Mouse (Mus musculus): ENCODE results near the gene Hepacam. TPM values are rescaled to one million over a fixed set of nuclear protein-coding genes. Genes with fewer than 3 reads are reported as not detected.

The Hepacam gene
- total and polyA plus RNA-seq, 2 experiments: not detected

DNA sequence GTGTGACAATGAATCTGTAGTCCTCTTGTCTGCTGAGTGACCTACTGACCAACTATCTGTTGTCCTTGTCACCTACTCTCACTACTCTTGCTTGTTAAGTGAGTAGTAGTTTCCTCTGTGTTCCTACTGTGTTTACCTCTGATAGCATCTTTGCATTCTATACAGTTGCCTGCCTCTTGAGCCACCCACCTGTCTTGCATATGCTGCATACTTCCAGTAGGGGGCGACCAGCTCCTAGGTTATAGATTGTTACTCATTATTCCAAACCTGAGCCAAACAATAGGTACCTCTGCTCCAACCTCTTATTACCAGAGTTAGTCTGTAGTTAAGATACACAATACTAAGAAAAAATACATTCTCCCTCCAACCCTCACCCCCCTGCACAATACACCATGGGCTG is 39.2 kb downstream of the Hepacam start:
- Histone ChIP-seq H3K36me3 (ENCODE audit: control insufficient read depth, insufficient read depth, low read length) (no peaks in the 10 kb centered on the region; the same call in 1 of the 2 replicates), H3K9ac (ENCODE audit: low read depth, low read length) (no peak overlapping the region), H3K27me3 (ENCODE audit: control insufficient read depth, insufficient read depth, low read length) (no peaks in the 10 kb centered on the region), H3K79me2 (ENCODE audit: control insufficient read depth, insufficient read depth, low read length) (no peaks in the 10 kb centered on the region), H3K4me3 (ENCODE audit: insufficient read depth, low read depth, low read length) (no peak overlapping the region), H3K4me1 (ENCODE audit: control insufficient read depth, insufficient read depth, low read length) (no peaks in the 10 kb centered on the region), H3K27ac (replicated peaks; ENCODE audit: insufficient read depth, low read depth, low read length) (no peak overlapping the region)
- TF ChIP-seq CTCF (IDR thresholded peaks at IDR 0.05; ENCODE audit: low read depth, low read length) (peak; percentile 65), POLR2A (IDR thresholded peaks at IDR 0.05; ENCODE audit: extremely low read depth, insufficient read depth, low read length) (no peak)
- DNase-seq (ENCODE audit: extremely low read depth, low read depth, low spot score): peak; percentile 29
- 3% methylated on average over 1 of the region's 1 CpGs for WGBS

DNA sequence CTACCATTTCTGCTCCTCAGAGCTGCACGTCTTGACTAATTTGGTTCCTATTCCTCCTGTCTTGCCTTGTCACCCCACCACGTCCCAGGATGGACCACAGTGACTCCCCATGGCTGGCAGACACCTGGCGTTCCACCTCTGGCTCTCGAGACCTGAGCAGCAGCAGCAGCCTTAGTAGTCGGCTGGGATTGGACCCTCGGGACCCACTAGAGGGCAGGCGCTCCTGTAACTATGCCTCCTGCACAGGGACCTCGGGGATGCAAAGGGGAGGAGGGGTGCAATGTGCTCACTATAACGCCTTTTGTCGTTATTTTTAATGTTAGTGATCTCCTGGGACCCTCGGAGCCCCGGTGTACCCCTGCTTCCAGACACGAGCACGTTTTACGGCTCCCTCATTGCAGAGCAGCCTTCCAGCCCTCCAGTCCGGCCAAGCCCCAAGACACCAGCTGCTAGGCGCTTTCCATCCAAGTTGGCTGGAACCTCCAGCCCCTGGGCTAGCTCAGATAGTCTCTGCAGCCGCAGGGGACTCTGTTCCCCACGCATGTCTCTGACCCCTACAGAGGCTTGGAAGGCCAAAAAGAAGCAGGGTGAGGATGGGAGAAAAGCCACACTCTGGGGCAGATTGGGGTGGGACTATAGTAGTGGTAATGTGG is 40.8 kb downstream of the Hepacam start:
- Histone ChIP-seq H3K9ac (ENCODE audit: low read depth, low read length) (no peak overlapping the region), H3K36me3 (ENCODE audit: control insufficient read depth, insufficient read depth, low read length) (no peaks in the 10 kb centered on the region; the same call in 1 of the 2 replicates), H3K79me2 (ENCODE audit: control insufficient read depth, insufficient read depth, low read length) (no peaks in the 10 kb centered on the region), H3K4me1 (ENCODE audit: control insufficient read depth, insufficient read depth, low read length) (no peaks in the 10 kb centered on the region), H3K4me3 (ENCODE audit: insufficient read depth, low read depth, low read length) (no peak overlapping the region), H3K27me3 (ENCODE audit: control insufficient read depth, insufficient read depth, low read length) (no peaks in the 10 kb centered on the region), H3K27ac (replicated peaks; ENCODE audit: insufficient read depth, low read depth, low read length) (no peak overlapping the region)
- no peak for DNase-seq (ENCODE audit: extremely low read depth, low read depth, low spot score)
- TF ChIP-seq POLR2A (IDR thresholded peaks at IDR 0.05; ENCODE audit: extremely low read depth, insufficient read depth, low read length): no peak
- peak; percentile 9; the same call in 1 of the 2 replicates for TF ChIP-seq CTCF (IDR thresholded peaks at IDR 0.05; ENCODE audit: low read depth, low read length)
- 25% methylated on average over 19 of the region's 19 CpGs for WGBS

DNA sequence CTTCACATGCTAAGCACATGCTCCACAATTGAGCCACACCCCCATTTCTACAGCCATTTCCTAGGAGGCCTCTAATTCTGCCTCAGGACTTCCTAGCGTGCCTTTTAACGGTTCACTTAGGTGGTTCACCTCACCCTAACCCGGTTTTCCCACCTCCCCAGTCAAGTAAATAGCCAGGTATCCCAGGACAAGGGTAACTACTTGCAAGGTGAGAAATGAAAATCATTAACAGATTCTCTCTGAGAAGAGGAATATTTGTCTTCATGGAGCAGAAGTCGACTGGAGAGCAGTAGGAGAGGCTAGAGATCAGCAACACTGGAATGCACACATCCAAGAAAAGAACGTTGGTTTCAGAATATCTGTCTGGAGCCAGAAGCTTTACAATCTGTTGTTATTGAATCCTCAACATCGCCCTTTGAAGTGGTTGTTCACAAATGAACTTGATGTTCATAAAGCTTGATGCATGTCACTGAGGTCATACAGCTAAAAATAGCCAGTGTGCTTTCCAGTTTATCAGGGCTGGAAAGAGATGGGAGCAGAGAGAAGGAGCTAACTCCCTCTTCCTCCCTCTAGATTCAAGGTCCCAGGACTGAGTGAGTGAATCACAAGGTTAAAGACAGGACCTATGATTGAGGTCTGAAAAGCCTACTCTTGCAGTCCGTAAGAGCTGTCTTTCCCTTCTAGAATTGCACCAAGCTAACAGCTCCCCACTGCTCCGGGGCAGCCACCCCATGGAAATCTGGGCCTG is 42.7 kb downstream of the Hepacam start:
- no peaks in the 10 kb centered on the region for H3K27me3 ChIP-seq (ENCODE audit: control insufficient read depth, insufficient read depth, low read length)
- H3K27ac ChIP-seq (replicated peaks; ENCODE audit: insufficient read depth, low read depth, low read length): no peak overlapping the region
- H3K4me3 ChIP-seq (ENCODE audit: insufficient read depth, low read depth, low read length): no peak overlapping the region
- TF ChIP-seq CTCF (IDR thresholded peaks at IDR 0.05; ENCODE audit: low read depth, low read length): no peak
- TF ChIP-seq POLR2A (IDR thresholded peaks at IDR 0.05; ENCODE audit: extremely low read depth, insufficient read depth, low read length): no peak
- 67% methylated on average over 8 of the region's 8 CpGs for WGBS
- H3K9ac ChIP-seq (ENCODE audit: low read depth, low read length): no peak overlapping the region
- DNase-seq (ENCODE audit: extremely low read depth, low read depth, low spot score): no peak
- H3K4me1 ChIP-seq (ENCODE audit: control insufficient read depth, insufficient read depth, low read length): no peaks in the 10 kb centered on the region
- H3K36me3 ChIP-seq (ENCODE audit: control insufficient read depth, insufficient read depth, low read length): no peaks in the 10 kb centered on the region; the same call in 1 of the 2 replicates
- no peaks in the 10 kb centered on the region for H3K79me2 ChIP-seq (ENCODE audit: control insufficient read depth, insufficient read depth, low read length)

DNA sequence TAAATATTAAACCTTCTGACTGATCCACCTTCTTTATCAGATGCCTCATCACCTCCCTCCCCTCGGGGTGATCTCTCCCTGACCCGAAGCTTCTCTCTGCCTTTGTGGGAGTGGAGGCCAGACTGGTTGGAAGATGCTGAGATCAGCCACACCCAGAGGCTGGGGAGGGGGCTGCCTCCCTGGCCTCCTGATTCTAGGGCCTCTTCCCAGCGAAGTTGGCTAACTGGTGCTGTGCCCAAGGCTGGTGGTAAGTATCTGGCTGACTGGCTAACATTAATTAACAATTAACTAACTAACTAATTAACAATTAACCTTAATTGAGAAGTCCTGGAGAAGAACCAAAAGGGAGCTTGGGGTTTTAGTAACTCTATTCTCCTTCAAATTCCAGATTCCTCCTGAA is 45.8 kb downstream of the Hepacam start:
- H3K79me2 ChIP-seq (ENCODE audit: control insufficient read depth, insufficient read depth, low read length): no peaks in the 10 kb centered on the region
- H3K4me3 ChIP-seq (ENCODE audit: insufficient read depth, low read depth, low read length): no peak overlapping the region
- WGBS: 55% methylated on average over 3 of the region's 3 CpGs
- no peaks in the 10 kb centered on the region for H3K36me3 ChIP-seq (ENCODE audit: control insufficient read depth, insufficient read depth, low read length)
- TF ChIP-seq POLR2A (IDR thresholded peaks at IDR 0.05; ENCODE audit: extremely low read depth, insufficient read depth, low read length): no peak
- no peak for TF ChIP-seq CTCF (IDR thresholded peaks at IDR 0.05; ENCODE audit: low read depth, low read length)
- no peaks in the 10 kb centered on the region for H3K27me3 ChIP-seq (ENCODE audit: control insufficient read depth, insufficient read depth, low read length)
- no peak overlapping the region for H3K27ac ChIP-seq (replicated peaks; ENCODE audit: insufficient read depth, low read depth, low read length)
- H3K4me1 ChIP-seq (ENCODE audit: control insufficient read depth, insufficient read depth, low read length): no peaks in the 10 kb centered on the region
- no peak for DNase-seq (ENCODE audit: extremely low read depth, low read depth, low spot score)
- no peak overlapping the region for H3K9ac ChIP-seq (ENCODE audit: low read depth, low read length)

DNA sequence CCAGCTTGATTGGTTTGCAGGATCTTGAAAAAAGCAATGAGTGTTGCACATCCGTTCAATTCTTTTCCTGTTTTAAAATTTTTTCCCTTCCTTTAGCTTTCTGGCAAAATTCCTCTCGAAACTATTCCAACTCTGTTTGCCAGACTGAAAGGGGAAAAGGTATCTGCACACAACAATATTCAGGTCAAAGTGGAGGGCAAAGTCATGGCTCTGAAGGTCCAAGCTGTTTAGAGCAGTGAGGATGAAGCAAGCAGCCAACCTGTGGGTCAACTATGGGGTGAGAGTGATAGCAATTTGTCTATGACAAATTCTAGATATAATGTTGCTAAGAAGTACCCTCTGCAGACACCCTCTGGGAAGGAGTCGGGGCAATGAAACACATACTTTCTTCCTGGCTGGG is 47.5 kb downstream of the Hepacam start:
- no peak for TF ChIP-seq POLR2A (IDR thresholded peaks at IDR 0.05; ENCODE audit: extremely low read depth, insufficient read depth, low read length)
- no peak for TF ChIP-seq CTCF (IDR thresholded peaks at IDR 0.05; ENCODE audit: low read depth, low read length)
- Histone ChIP-seq H3K27ac (replicated peaks; ENCODE audit: insufficient read depth, low read depth, low read length) (no peak overlapping the region), H3K27me3 (ENCODE audit: control insufficient read depth, insufficient read depth, low read length) (no peaks in the 10 kb centered on the region), H3K4me3 (ENCODE audit: insufficient read depth, low read depth, low read length) (no peak overlapping the region), H3K4me1 (ENCODE audit: control insufficient read depth, insufficient read depth, low read length) (no peaks in the 10 kb centered on the region), H3K36me3 (ENCODE audit: control insufficient read depth, insufficient read depth, low read length) (no peaks in the 10 kb centered on the region), H3K79me2 (ENCODE audit: control insufficient read depth, insufficient read depth, low read length) (no peaks in the 10 kb centered on the region), H3K9ac (ENCODE audit: low read depth, low read length) (no peak overlapping the region)
- DNase-seq (ENCODE audit: extremely low read depth, low read depth, low spot score): peak; percentile 80
- WGBS: 39% methylated on average over 3 of the region's 3 CpGs

DNA sequence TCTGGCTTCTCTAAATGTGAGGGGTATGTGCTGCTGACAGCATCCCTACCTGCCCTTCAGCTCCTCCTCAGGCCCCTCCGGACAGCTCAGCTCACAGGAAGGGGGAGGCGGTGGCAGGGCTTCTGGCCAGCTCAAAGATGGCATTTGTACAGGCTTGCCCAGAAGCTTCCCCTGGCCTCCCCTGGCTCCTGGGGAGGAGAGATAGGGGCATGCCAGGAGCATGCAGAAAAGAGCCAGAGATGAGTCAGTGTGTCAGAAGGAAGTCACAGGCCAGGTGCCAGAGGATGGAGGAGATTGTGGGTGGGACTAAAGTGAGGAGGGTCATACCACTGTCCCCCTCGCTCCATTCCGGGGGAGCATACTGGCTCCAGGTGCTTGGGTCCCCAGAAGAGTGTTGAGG is 51.6 kb downstream of the Hepacam start:
- no peaks in the 10 kb centered on the region for H3K27me3 ChIP-seq (ENCODE audit: control insufficient read depth, insufficient read depth, low read length)
- DNase-seq (ENCODE audit: extremely low read depth, low read depth, low spot score): no peak
- H3K4me1 ChIP-seq (ENCODE audit: control insufficient read depth, insufficient read depth, low read length): 0 out of 2 replicates have a peak, but pooled peaks cover 2% of the 10 kb centered on the region
- H3K9ac ChIP-seq (ENCODE audit: low read depth, low read length): no peak overlapping the region
- 69% methylated on average over 4 of the region's 4 CpGs for WGBS
- no peak overlapping the region for H3K4me3 ChIP-seq (ENCODE audit: insufficient read depth, low read depth, low read length)
- H3K79me2 ChIP-seq (ENCODE audit: control insufficient read depth, insufficient read depth, low read length): no peaks in the 10 kb centered on the region
- H3K27ac ChIP-seq (replicated peaks; ENCODE audit: insufficient read depth, low read depth, low read length): no peak overlapping the region
- no peaks in the 10 kb centered on the region for H3K36me3 ChIP-seq (ENCODE audit: control insufficient read depth, insufficient read depth, low read length)
- TF ChIP-seq CTCF (IDR thresholded peaks at IDR 0.05; ENCODE audit: low read depth, low read length): no peak
- no peak for TF ChIP-seq POLR2A (IDR thresholded peaks at IDR 0.05; ENCODE audit: extremely low read depth, insufficient read depth, low read length)

Data from liver, adult 2 months (tissue).